Mouse (Mus musculus) embryonic facial prominence, embryonic 12.5 days (tissue): ENCODE data around the gene Serpina9. TPM values are rescaled to one million over a fixed set of nuclear protein-coding genes. Genes with fewer than 3 reads are reported as not detected.

Source experiments
- ATAC-seq: fragments of 200-750 bp; cut with Nextera tagmentation; 2 replicates; pipeline ENCODE4 v1.8.0; 2017; ENCODE audit not compliant: insufficient number of reproducible peaks, insufficient read depth, low FRiP score, low TSS enrichment
- H3K27ac ChIP-seq: fragments of 300-500 bp; sonication (generic); 2 replicates; pipeline ENCODE4 v1.5.1; 2016; ENCODE audit warnings: mild to moderate bottlenecking
- H3K27me3 ChIP-seq: fragments of 300-500 bp; sonication (generic); 2 replicates; pipeline ENCODE4 v1.6.1; 2016; ENCODE audit warnings: mild to moderate bottlenecking, moderate library complexity
- H3K36me3 ChIP-seq: fragments of 300-500 bp; sonication (generic); 2 replicates; pipeline ENCODE4 v1.6.1; 2016; ENCODE audit warnings: mild to moderate bottlenecking
- H3K4me1 ChIP-seq: fragments of 300-500 bp; sonication (generic); 2 replicates; pipeline ENCODE4 v1.6.1; 2016
- H3K4me2 ChIP-seq: fragments of 300-500 bp; sonication (generic); replicated peaks from 2 replicates; pipeline ENCODE4 v1.6.1; 2016; ENCODE audit warnings: mild to moderate bottlenecking, moderate library complexity
- H3K4me3 ChIP-seq: fragments of 300-500 bp; sonication (generic); 2 replicates; pipeline ENCODE4 v1.5.1; 2016; ENCODE audit warnings: mild to moderate bottlenecking
- H3K9ac ChIP-seq: fragments of 300-500 bp; sonication (generic); 2 replicates; pipeline ENCODE4 v1.6.1; 2016; ENCODE audit warnings: mild to moderate bottlenecking, moderate library complexity
- H3K9me3 ChIP-seq: fragments of 300-500 bp; sonication (generic); 2 replicates; pipeline ENCODE4 v1.6.1; 2016; ENCODE audit warnings: mild to moderate bottlenecking, moderate library complexity
- WGBS: fragments of 180-500 bp; shearing (Covaris S2); methylation state at CpG from one replicate; pipeline ENCODE4 v1.1.7; 2016; 5-methylcytosine and 5-hydroxymethylcytosine counted together
- polyA plus RNA-seq: library from polyadenylated mRNA; unstranded; fragments of >200 nt; fragmentation: Nextera tagmentation; extraction: Ambion mirVana; gene quantifications from 2 replicates; pipeline ENCODE4 v1.2.1, GENCODE M21; 2016

The Serpina9 gene
- 0.22 TPM in 1 of 2 replicates, not detected in the other for polyA plus RNA-seq

DNA sequence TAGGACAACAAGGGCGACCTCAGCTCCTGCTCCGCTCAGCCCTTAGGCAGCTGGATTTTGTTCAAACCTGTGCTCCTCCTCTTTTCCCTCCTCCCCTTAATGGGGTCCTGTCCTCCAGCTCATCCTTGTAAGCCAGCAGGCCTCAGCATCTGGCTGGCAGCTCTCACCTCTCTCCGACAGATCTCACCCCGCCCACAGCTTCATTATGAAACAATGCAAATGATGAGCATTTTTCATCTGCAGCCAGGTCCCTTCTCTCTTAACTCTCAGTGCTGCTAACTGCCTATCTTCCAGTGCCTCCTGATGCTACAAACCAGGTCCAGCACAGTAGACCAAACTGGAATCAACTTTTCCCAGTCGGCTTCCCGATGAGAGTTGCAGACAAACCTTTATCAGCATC, at the start of gene Serpina9:
Gene Serpina9, minus strand, starts transcription at position 136 of the 400 bp plus-strand sequence.
- H3K9ac ChIP-seq: no peak within 1 kb of the TSS
- H3K27ac ChIP-seq: no peak within 1 kb of the TSS
- 89% methylated on average over 6 of the region's 6 CpGs for WGBS
- no peaks in the 10 kb centered on the region for H3K27me3 ChIP-seq
- H3K4me2 ChIP-seq: no peak within 1 kb of the TSS
- H3K36me3 ChIP-seq: no peaks in the 10 kb centered on the region
- ATAC-seq: no peak
- no peaks in the 10 kb centered on the region for H3K9me3 ChIP-seq
- no peaks in the 10 kb centered on the region for H3K4me1 ChIP-seq
- H3K4me3 ChIP-seq: no peak within 1 kb of the TSS

DNA sequence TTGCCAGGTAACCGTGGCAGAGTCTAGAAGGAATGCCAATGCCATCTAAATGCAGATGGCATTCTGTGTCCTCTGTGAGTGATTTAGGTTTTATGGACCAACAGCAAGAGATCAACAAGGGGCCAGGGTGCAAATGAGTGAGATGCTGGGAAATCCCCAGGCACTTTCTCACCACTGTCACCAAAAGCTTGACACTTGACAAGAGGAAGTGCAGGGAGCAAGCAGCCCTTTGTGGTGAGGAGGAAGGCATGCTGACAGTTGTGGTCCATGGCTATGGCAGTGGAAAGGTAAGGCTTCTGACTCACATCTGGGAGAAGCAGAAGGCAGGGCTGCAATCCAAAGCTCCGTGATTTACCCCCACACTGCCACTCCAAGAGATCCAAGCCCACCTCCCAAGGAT, 48.3 kb upstream of the Serpina9 start:
- Histone ChIP-seq H3K9ac (no peak overlapping the region), H3K9me3 (no peaks in the 10 kb centered on the region), H3K27me3 (no peaks in the 10 kb centered on the region), H3K27ac (no peak overlapping the region), H3K4me3 (no peak overlapping the region), H3K4me1 (no peaks in the 10 kb centered on the region), H3K4me2 (no peak overlapping the region), H3K36me3 (no peaks in the 10 kb centered on the region)
- 63% methylated on average over 2 of the region's 2 CpGs for WGBS
- ATAC-seq: no peak

DNA sequence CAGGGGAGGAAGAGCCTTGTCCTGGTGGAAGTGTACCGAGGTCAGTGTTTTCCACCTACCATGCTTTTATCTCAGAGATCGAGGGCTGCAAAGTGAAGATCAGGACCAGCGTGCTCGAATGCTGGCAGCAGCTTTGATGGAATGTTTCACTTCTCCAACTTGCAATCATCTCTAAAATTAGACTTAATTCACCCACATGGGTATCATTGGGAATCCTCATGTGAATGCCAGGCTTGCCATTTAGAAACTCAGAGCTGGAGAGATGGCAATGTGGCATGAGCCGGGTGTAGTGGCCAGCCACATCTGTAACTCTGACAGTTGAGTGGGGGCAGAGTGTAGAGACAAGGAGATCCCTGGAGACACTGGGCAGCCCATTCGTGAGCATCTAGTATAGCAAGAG, 46.6 kb upstream of the Serpina9 start:
- WGBS: 76% methylated on average over 6 of the region's 6 CpGs
- no peak for ATAC-seq

DNA sequence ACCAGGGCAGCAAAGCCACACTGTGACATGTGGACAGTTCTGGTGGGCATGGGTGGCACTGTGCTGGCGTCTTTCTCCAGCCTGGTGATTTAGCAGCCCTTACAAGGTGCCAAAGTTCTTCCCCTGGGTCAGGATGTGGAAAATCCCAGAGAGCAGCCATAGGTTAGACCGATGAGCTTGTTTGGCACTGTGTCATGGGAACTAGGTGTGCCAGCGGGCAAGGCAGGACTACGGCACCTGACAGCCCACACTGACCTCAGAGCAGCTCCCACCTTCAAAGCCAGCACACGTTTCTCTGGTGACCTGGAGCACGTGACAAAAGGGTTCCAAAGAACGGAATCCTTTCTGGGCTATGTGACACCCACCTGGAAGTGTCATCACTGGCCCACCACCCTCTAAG, 44.0 kb upstream of the Serpina9 start:
- Histone ChIP-seq H3K4me3 (no peak overlapping the region), H3K9me3 (no peaks in the 10 kb centered on the region), H3K36me3 (no peaks in the 10 kb centered on the region), H3K27ac (no peak overlapping the region), H3K4me2 (no peak overlapping the region), H3K9ac (no peak overlapping the region), H3K27me3 (no peaks in the 10 kb centered on the region), H3K4me1 (no peaks in the 10 kb centered on the region)
- ATAC-seq: no peak
- WGBS: 78% methylated on average over 7 of the region's 7 CpGs

More for the DNA sequence above, 46.6 kb upstream of the Serpina9 start:
- no peak overlapping the region for H3K4me2 ChIP-seq
- no peaks in the 10 kb centered on the region for H3K36me3 ChIP-seq
- H3K4me1 ChIP-seq: no peaks in the 10 kb centered on the region
- H3K9ac ChIP-seq: no peak overlapping the region
- H3K27me3 ChIP-seq: no peaks in the 10 kb centered on the region
- H3K27ac ChIP-seq: no peak overlapping the region
- no peak overlapping the region for H3K4me3 ChIP-seq
- no peaks in the 10 kb centered on the region for H3K9me3 ChIP-seq

DNA sequence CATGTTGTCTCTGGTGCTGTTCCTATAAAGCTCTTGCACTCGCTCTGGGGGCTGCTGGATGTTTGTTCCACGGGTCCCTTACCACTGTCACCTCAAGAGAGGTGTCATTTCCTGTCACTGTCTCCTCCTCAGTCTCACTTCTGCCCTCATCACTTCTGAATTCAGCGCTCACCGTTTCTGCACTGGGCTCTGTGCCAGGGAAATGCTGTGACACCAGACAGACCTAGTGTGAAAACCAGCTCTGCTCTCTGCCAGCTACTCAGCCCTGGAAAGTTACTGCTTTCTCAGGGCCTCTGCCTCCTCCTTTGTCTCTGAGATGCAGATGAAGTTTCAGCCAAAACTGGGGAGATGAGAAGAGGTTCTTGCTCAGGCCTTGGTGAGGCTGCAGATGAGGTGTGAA, 43.5 kb upstream of the Serpina9 start:
- Histone ChIP-seq H3K27me3 (no peaks in the 10 kb centered on the region), H3K27ac (no peak overlapping the region), H3K4me2 (no peak overlapping the region), H3K9me3 (no peaks in the 10 kb centered on the region), H3K36me3 (no peaks in the 10 kb centered on the region), H3K9ac (no peak overlapping the region), H3K4me3 (no peak overlapping the region), H3K4me1 (no peaks in the 10 kb centered on the region)
- WGBS: 53% methylated on average over 4 of the region's 4 CpGs
- ATAC-seq: no peak

DNA sequence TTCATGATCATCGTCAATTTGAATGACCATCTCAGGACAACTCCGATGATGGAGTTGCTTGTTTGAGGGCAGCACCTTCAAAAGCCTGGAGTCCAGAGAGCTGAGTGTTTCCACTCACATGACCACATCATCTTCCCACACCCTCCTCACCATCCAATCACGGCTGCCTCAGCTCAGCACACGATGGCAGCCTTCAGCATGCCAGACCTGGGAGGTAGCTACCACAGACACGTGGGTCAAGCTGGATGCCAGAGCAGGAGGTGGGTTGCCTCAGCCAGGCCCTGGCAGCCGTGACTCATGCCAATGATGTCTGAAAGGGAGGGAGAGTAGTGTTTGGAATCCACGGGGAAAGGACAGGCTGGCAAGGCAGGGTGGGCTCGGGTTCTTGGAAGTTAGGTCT, 42.2 kb upstream of the Serpina9 start:
- Histone ChIP-seq H3K4me3 (no peak overlapping the region), H3K4me1 (no peaks in the 10 kb centered on the region), H3K27ac (no peak overlapping the region), H3K9ac (no peak overlapping the region), H3K36me3 (no peaks in the 10 kb centered on the region), H3K4me2 (no peak overlapping the region), H3K9me3 (no peaks in the 10 kb centered on the region), H3K27me3 (no peaks in the 10 kb centered on the region)
- 81% methylated on average over 8 of the region's 8 CpGs for whole genome bisulfite sequencing
- ATAC-seq: no peak

DNA sequence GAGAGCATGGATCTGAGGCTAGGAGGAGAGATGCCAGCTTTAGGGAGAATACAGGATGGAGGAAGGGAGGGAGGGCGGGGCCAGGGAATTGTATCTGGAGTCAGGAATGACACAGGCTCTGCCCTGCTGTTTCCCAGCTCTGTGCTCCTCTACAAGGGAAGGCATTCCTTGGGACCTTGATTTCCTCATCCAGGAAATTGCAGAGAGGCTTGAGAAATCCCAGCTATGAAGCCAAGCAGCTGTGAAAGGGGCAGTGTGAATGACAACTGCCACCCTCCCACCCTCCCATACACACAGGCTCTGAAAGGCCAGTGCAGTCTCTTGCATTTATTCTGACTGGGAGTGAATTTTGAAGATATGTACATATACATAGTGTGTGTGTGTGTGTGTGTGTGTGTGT, 40.4 kb upstream of the Serpina9 start:
- H3K9me3 ChIP-seq: no peaks in the 10 kb centered on the region
- no peak overlapping the region for H3K4me3 ChIP-seq
- no peak overlapping the region for H3K9ac ChIP-seq
- no peak overlapping the region for H3K4me2 ChIP-seq
- no peaks in the 10 kb centered on the region for H3K36me3 ChIP-seq
- 50% methylated on average over 1 of the region's 1 CpGs for WGBS
- no peaks in the 10 kb centered on the region for H3K4me1 ChIP-seq
- no peaks in the 10 kb centered on the region for H3K27me3 ChIP-seq
- ATAC-seq: no peak
- H3K27ac ChIP-seq: no peak overlapping the region

DNA sequence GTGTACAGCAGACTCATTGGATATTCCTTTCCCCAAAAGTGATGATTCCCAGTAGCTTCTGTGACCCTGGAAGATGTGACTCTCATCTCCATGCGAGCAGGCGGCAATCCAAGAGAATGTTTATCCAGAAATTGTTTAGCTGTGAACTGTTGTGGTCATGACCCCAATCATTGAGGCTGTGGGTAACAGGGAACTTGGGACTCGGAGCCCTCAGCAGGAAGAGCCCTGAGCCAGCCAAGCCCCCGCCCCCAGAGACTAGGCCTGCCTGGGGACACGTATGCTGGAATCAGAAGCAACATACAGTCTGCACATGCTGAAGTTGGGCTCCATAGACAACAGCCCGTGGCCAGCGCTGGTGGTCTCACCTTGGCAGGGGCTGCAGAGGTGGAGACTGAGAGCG, 32.2 kb upstream of the Serpina9 start:
- no peak for ATAC-seq
- H3K4me1 ChIP-seq: no peaks in the 10 kb centered on the region
- H3K27me3 ChIP-seq: no peaks in the 10 kb centered on the region
- H3K4me3 ChIP-seq: no peak overlapping the region
- WGBS: 80% methylated on average over 8 of the region's 8 CpGs
- H3K36me3 ChIP-seq: no peaks in the 10 kb centered on the region
- H3K27ac ChIP-seq: no peak overlapping the region
- no peaks in the 10 kb centered on the region for H3K9me3 ChIP-seq
- no peak overlapping the region for H3K4me2 ChIP-seq
- no peak overlapping the region for H3K9ac ChIP-seq

DNA sequence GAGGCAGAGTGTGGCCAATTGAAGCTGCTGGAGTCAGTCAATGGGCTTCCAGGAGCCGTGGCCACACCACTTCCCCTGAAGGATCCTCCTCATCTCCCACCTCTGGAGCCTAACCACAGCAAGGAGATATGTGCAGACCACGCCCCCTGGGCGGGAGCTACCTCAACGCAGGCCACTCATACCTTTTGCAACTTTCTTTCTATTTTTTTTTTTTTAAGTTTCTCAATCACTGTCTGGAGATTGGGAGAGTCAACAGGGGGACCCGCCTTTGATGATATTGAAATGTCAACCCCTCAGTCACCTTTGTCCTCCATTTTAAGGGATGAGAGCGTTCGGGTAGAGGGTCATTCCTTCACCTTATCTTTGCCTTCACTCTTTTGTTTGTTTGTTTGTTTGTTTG, 30.8 kb upstream of the Serpina9 start, which contains the start of gene Serpina12:
Gene Serpina12, minus strand, starts transcription at position 101 of the 400 bp plus-strand sequence.
- H3K4me3 ChIP-seq: no peak within 1 kb of the TSS
- H3K27me3 ChIP-seq: no peaks in the 10 kb centered on the region
- 85% methylated on average over 7 of the region's 7 CpGs for WGBS
- H3K4me1 ChIP-seq: no peaks in the 10 kb centered on the region
- no peaks in the 10 kb centered on the region for H3K36me3 ChIP-seq
- ATAC-seq: no peak
- no peaks in the 10 kb centered on the region for H3K9me3 ChIP-seq
- no peak within 1 kb of the TSS for H3K4me2 ChIP-seq
- no peak within 1 kb of the TSS for H3K9ac ChIP-seq
- H3K27ac ChIP-seq: no peak within 1 kb of the TSS

DNA sequence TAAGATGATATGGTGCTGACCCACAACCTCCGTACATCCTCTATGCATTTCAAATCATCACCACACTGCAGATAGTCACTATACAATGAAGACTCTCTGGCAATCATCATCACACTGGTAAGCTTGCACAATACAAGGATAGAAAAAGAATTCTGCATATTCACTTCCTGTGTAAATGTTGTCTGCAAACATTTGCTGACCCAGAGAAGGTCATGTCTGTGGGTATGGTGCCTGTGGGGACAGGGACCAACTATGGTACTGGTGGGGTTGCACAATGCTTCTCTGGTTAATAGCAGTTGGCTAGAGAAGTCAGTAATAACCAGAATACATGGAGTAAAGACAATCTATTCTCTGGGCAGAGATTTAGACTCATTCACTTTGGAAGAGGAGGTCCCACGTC, 29.2 kb upstream of the Serpina9 start:
- H3K9ac ChIP-seq: no peak overlapping the region
- no peaks in the 10 kb centered on the region for H3K9me3 ChIP-seq
- no peaks in the 10 kb centered on the region for H3K36me3 ChIP-seq
- no peak overlapping the region for H3K27ac ChIP-seq
- no peaks in the 10 kb centered on the region for H3K27me3 ChIP-seq
- H3K4me3 ChIP-seq: no peak overlapping the region
- H3K4me1 ChIP-seq: no peaks in the 10 kb centered on the region
- H3K4me2 ChIP-seq: no peak overlapping the region
- no peak for ATAC-seq
- 84% methylated on average over 2 of the region's 2 CpGs for WGBS

DNA sequence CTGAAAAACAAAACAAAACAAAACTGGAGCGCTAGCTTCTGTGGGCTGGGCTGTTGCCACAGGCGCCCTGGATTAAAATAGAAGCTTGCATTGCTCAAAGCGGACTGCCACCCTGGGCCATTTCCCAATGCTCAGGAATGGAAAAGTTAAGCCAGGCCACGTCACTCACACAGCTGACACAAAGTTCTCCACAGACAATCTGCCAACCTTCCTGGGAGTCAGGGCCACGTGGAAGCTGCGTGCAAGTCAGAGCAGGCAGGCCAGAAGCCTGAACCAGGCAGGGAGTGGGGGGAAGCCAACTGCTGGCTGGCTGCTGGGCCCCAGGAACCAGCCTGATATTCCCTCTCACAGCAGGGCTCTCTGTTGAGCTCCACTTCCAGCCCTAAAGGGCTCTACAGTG, 27.8 kb upstream of the Serpina9 start:
- Histone ChIP-seq H3K9me3 (no peaks in the 10 kb centered on the region), H3K4me1 (no peaks in the 10 kb centered on the region), H3K4me2 (no peak overlapping the region), H3K27ac (no peak overlapping the region), H3K4me3 (no peak overlapping the region), H3K27me3 (no peaks in the 10 kb centered on the region), H3K9ac (no peak overlapping the region), H3K36me3 (no peaks in the 10 kb centered on the region)
- WGBS: 64% methylated on average over 6 of the region's 6 CpGs
- ATAC-seq: no peak

DNA sequence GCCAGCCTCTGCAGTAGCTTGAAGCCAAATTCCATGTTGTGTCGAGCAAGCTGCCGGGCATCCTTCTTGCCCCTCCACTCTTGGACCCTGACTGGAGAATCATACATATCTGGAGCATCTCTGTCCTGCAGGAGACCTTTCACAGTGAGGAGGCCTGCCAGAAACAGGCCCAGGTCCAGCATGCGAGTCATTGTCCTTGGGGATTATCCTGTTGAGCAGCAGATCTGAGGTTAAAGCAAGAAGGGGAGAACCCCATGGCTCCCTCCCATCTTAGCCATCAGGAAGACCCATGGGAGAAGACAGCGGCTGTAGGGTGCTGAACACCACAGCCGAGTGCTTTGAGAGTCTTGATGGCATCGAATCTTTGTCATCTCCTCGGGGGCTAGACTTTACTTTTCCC, 24.6 kb upstream of the Serpina9 start:
- Histone ChIP-seq H3K4me2 (no peak overlapping the region), H3K4me1 (no peaks in the 10 kb centered on the region), H3K27me3 (no peaks in the 10 kb centered on the region), H3K36me3 (no peaks in the 10 kb centered on the region), H3K4me3 (no peak overlapping the region), H3K9ac (no peak overlapping the region), H3K27ac (no peak overlapping the region), H3K9me3 (no peaks in the 10 kb centered on the region)
- 87% methylated on average over 7 of the region's 7 CpGs for WGBS
- no peak for ATAC-seq

DNA sequence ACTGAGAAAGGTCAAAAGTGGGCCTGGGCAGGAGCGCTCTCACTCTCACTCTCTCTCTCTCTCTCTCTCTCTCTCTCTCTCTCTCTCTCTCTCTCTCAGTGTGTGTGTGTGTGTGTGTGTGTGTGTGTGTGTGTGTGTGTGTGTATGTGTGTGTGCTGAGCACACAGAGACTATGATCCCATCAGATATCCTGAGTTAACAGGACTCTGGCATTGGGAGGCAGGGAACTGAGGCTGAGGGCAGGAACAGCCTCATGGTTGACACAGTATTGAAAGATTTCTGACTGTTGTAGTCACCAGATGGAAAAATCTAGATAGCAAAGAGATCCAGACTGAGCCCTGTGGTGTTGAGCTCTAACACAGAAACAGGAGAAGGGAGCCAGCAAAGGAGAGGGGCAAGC, 20.2 kb upstream of the Serpina9 start:
- no peaks in the 10 kb centered on the region for H3K36me3 ChIP-seq
- no peak for ATAC-seq
- no peaks in the 10 kb centered on the region for H3K4me1 ChIP-seq
- no peak overlapping the region for H3K4me2 ChIP-seq
- no peaks in the 10 kb centered on the region for H3K9me3 ChIP-seq
- no peak overlapping the region for H3K4me3 ChIP-seq
- WGBS: 100% methylated on average over 1 of the region's 1 CpGs
- no peak overlapping the region for H3K27ac ChIP-seq
- H3K27me3 ChIP-seq: no peaks in the 10 kb centered on the region
- no peak overlapping the region for H3K9ac ChIP-seq
